Mouse (Mus musculus): Measurements from ENCODE around the gene Spata7. TPM values are rescaled to one million over a fixed set of nuclear protein-coding genes. Genes with fewer than 3 reads are reported as not detected.
A peak's percentile ranks its signal among the peaks of the same experiment; 100 is the strongest.
"Not testable (repeated sequence)": the region's sequence is repeated elsewhere in the genome, so short reads cannot be mapped to it uniquely, and the experiment has no call there.

The Spata7 gene
- total RNA-seq (2021) (10 to 100 TPM in 1 of 2 experiments, 1 to 10 TPM in 1; 7.8 to 12.4 TPM), polyA plus RNA-seq (2012; rRNA removed) (2.7 and 2.8 TPM in 2 replicates)
- long read RNA-seq, partial matches to known transcripts = 0 of 7 reads
- long read RNA-seq, other reads (novel, unspliced or antisense) = 2 of 7 reads

- peak; percentile 90 for DNase-seq
Observed at GRCm38 (mm10) chr12:98627392-98628259, at the start of gene Spata7. Gene Spata7 (plus strand): TSS chr12:98628157.

GRCm38 (mm10) chr12:98585302-98585701 is 42.7 kb upstream of the Spata7 start:
- no peak for DNase-seq

GRCm38 (mm10) chr12:98588573-98588972 is 39.4 kb upstream of the Spata7 start:
- no peak for DNase-seq

- no peak for DNase-seq
Observed at GRCm38 (mm10) chr12:98591016-98591415, 36.9 kb upstream of the Spata7 start.

GRCm38 (mm10) chr12:98600861-98601260 is 27.1 kb upstream of the Spata7 start:
- no peak for DNase-seq

GRCm38 (mm10) chr12:98602114-98602513 is 25.8 kb upstream of the Spata7 start:
- no peak for DNase-seq

GRCm38 (mm10) chr12:98605264-98605663 is 22.7 kb upstream of the Spata7 start:
- no peak for DNase-seq

- DNase-seq = no peak
Observed at GRCm38 (mm10) chr12:98606595-98607290, 21.2 kb upstream of the Spata7 start.

GRCm38 (mm10) chr12:98610341-98610740 is 17.6 kb upstream of the Spata7 start:
- no peak for DNase-seq

- no peak for DNase-seq
Observed at GRCm38 (mm10) chr12:98614910-98615508, 12.9 kb upstream of the Spata7 start.

- DNase-seq = no peak
Observed at GRCm38 (mm10) chr12:98615746-98616145, 12.2 kb upstream of the Spata7 start.

GRCm38 (mm10) chr12:98619496-98619895 is 8.5 kb upstream of the Spata7 start:
- DNase-seq = peak; percentile 49

- DNase-seq = not testable (repeated sequence)
Observed at GRCm38 (mm10) chr12:98620922-98621321, 7.0 kb upstream of the Spata7 start.

GRCm38 (mm10) chr12:98623266-98623665 is 4.7 kb upstream of the Spata7 start:
- not testable (repeated sequence) for DNase-seq

GRCm38 (mm10) chr12:98628260-98628970 is 458 bp downstream of the Spata7 start:
- DNase-seq = peak; percentile 39

- no peak for DNase-seq
Observed at GRCm38 (mm10) chr12:98644852-98645251, 16.9 kb downstream of the Spata7 start.

GRCm38 (mm10) chr12:98656873-98657272 is 28.9 kb downstream of the Spata7 start:
- no peak for DNase-seq

- no peak for DNase-seq
Observed at GRCm38 (mm10) chr12:98662617-98663016, 34.7 kb downstream of the Spata7 start.

- peak; percentile 81 for DNase-seq
Observed at GRCm38 (mm10) chr12:98668132-98668814, 40.3 kb downstream of the Spata7 start.

- DNase-seq = peak; percentile 57
Observed at GRCm38 (mm10) chr12:98669086-98669485, 41.1 kb downstream of the Spata7 start.

GRCm38 (mm10) chr12:98669864-98670263 is 41.9 kb downstream of the Spata7 start:
- DNase-seq = peak; percentile 57
